Mouse (Mus musculus) ES-E14 (cell line): ENCODE data around the gene Strn4. TPM values are rescaled to one million over a fixed set of nuclear protein-coding genes. Genes with fewer than 3 reads are reported as not detected.

ENCODE experiments used
- DNase-seq: peaks from one replicate; pipeline ENCODE4 v3.0.0-alpha.2; 2013; ENCODE audit warnings: low read depth, low spot score
- H3K27ac ChIP-seq: 2 replicates; pipeline ENCODE4 v1.5.1; 2012; ENCODE audit warnings: low read depth, mild to moderate bottlenecking, low read length, moderate library complexity, mixed read lengths; ENCODE audit not compliant: poor library complexity, insufficient read depth, severe bottlenecking
- H3K36me3 ChIP-seq: 2 replicates; pipeline ENCODE4 v1.6.1; 2012; ENCODE audit warnings: mild to moderate bottlenecking, low read length, moderate library complexity, mixed read lengths; ENCODE audit not compliant: control insufficient read depth, poor library complexity, insufficient read depth, severe bottlenecking
- H3K4me1 ChIP-seq, 2 experiments: fragments of 150-350 bp in 1 of 2; sonication (generic) in 1 of 2; 2 replicates each; pipeline ENCODE4 v1.6.1; 2012; ENCODE audit warnings: low read length in 2 of 2, mild to moderate bottlenecking in 1 of 2, mixed read lengths in 1 of 2; ENCODE audit not compliant: control insufficient read depth in 2 of 2, insufficient read depth in 2 of 2, poor library complexity in 1 of 2
- H3K4me3 ChIP-seq, 2 experiments: fragments of 150-350 bp in 1 of 2; sonication (generic) in 1 of 2; 2 replicates each; pipeline ENCODE4 v1.5.1; 2012; ENCODE audit warnings: low read length in 2 of 2, low read depth in 1 of 2, mild to moderate bottlenecking in 1 of 2, mixed read lengths in 1 of 2; ENCODE audit not compliant: insufficient read depth in 1 of 2, poor library complexity in 1 of 2, severe bottlenecking in 1 of 2
- H3K9ac ChIP-seq: 2 replicates; pipeline ENCODE4 v1.6.1; 2012; ENCODE audit warnings: low read depth, mild to moderate bottlenecking, low read length, mixed read lengths; ENCODE audit not compliant: poor library complexity, insufficient read depth, severe bottlenecking
- H3K9me3 ChIP-seq: fragments of 150-350 bp; sonication (generic); 2 replicates; pipeline ENCODE4 v1.6.1; 2012; ENCODE audit warnings: low read depth, mild to moderate bottlenecking, low read length; ENCODE audit not compliant: control insufficient read depth, insufficient read depth
- CHD2 ChIP-seq: IDR thresholded peaks from 2 replicates; pipeline ENCODE4 v1.6.1; 2014; ENCODE audit warnings: mild to moderate bottlenecking, low read depth, low read length, inconsistent platforms
- HCFC1 ChIP-seq: IDR thresholded peaks from 2 replicates; pipeline ENCODE4 v1.6.1; 2012; ENCODE audit warnings: low read length, inconsistent platforms, borderline replicate concordance; ENCODE audit not compliant: insufficient read depth
- MAFK ChIP-seq: IDR thresholded peaks from 2 replicates; pipeline ENCODE4 v1.6.1; 2014; ENCODE audit warnings: mild to moderate bottlenecking, low read depth, low read length, inconsistent platforms; ENCODE audit not compliant: insufficient read depth
- ZC3H11A ChIP-seq: IDR thresholded peaks from 2 replicates; pipeline ENCODE4 v1.6.1; 2012; ENCODE audit warnings: low read depth, mild to moderate bottlenecking, inconsistent platforms, low read length, borderline replicate concordance
- ZNF384 ChIP-seq: IDR thresholded peaks from 2 replicates; pipeline ENCODE4 v1.6.1; 2012; ENCODE audit warnings: low read depth, low read length, inconsistent platforms
- in situ Hi-C, 2 experiments: fragments of 600-800 bp; cut with MboI; formaldehyde crosslinking; loops; one replicate each; pipeline ENCODE4 v1.15.1; 2025; ENCODE audit warnings: low sequenced_read_pairs in 2 of 2, inconsistent platforms in 1 of 2; ENCODE audit not compliant: unreplicated experiment in 2 of 2
- total RNA-seq: library from RNA; depleted of rRNA; stranded (reverse); fragments of 300-350 nt; gene quantifications from 2 replicates; pipeline ENCODE4 v1.2.3, GENCODE M21; 2012

Strn4 gene
- total RNA-seq, 1 experiment: 76.0 TPM

- in situ Hi-C loops: no loop called here
- H3K4me3 ChIP-seq: peak overlapping the region in 1 of 2 experiments; percentile 35; a peak in 1 of 4 replicates
- H3K27ac ChIP-seq: peak overlapping the region; percentile 92
- H3K9ac ChIP-seq: peak overlapping the region; percentile 43; the same call in 1 of the 2 replicates
- DNase-seq: no peak
- H3K9me3 ChIP-seq: no peaks in the 10 kb centered on the region
- TF ChIP-seq ZC3H11A (no peak), CHD2 (no peak), MAFK (no peak), ZNF384 (no peak), HCFC1 (no peak)
- H3K36me3 ChIP-seq: no peaks in the 10 kb centered on the region
- H3K4me1 ChIP-seq: peaks cover 7 to 13% of the 10 kb centered on the region in 2 experiments; a peak in 3 of 4 replicates
Observed at GRCm38 (mm10) chr7:16879796-16880547, 64.3 kb downstream of the Strn4 start.

DNA sequence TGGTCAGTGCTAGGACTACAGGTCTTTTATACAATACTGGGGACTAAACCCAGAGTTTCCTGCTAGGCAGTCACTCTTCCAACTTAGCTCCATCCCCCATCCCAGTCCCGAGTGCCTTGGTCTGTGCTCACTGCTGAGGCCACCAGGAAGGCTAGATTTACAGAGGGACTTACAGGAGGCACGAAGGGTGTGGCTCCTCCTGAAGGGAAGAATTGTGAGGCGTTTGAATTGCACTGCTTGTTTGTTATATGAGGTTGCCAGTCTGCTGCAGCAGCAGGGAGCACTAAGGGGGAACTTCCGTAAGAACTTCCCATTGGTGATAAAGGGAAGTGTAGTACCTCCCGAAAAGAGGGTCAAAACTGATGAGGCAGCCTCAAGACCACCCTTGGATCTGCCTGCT, 64.9 kb downstream of the Strn4 start:
- no peak for TF ChIP-seq ZNF384
- TF ChIP-seq HCFC1: no peak
- TF ChIP-seq CHD2: no peak
- TF ChIP-seq MAFK: no peak
- in situ Hi-C loops: no loop called here
- no peak for DNase-seq
- Histone ChIP-seq H3K4me3 (peak overlapping the region in 1 of 2 experiments; percentile 35; a peak in 2 of 4 replicates), H3K4me1 (peaks cover 7 to 10% of the 10 kb centered on the region in 2 experiments; a peak in 3 of 4 replicates), H3K9me3 (no peaks in the 10 kb centered on the region), H3K27ac (peak overlapping the region; percentile 92), H3K36me3 (no peaks in the 10 kb centered on the region), H3K9ac (peak overlapping the region; percentile 43)

GRCm38 (mm10) chr7:16883162-16883561, 67.5 kb downstream of the Strn4 start:
- Histone ChIP-seq H3K36me3 (peaks cover 6% of the 10 kb centered on the region; the same call in 1 of the 2 replicates), H3K27ac (no peak overlapping the region)

DNA sequence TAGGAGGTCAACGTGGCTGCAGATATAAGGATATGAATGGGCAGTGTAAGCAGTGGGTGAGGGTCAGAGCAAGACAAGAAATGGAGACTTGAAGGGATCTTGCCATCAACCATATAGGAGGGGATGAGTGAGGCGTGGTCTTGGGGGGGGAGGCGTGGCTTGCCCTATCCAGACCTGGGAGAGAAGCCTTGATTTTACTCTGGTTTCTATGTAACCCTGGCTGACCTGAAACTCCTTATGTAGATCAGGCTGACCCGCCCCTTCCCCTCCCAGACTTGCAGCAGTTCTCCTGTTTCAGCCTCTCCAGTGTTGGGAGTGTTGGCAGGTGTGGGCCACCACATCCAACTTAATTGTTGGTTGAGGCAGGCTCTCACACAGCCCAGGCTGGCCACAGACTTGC, 68.6 kb downstream of the Strn4 start:
- Histone ChIP-seq H3K9ac (no peak overlapping the region; the same call in 1 of the 2 replicates), H3K4me3 (no peak overlapping the region), H3K27ac (no peak overlapping the region), H3K36me3 (peaks cover 6% of the 10 kb centered on the region; the same call in 1 of the 2 replicates), H3K9me3 (no peaks in the 10 kb centered on the region), H3K4me1 (peaks cover 3 to 23% of the 10 kb centered on the region in 2 experiments; a peak in 3 of 4 replicates)
- no peak for DNase-seq
- TF ChIP-seq MAFK (no peak), ZC3H11A (no peak), HCFC1 (no peak), ZNF384 (no peak), CHD2 (no peak)
- in situ Hi-C loops: no loop called here

More at GRCm38 (mm10) chr7:16883162-16883561, 67.5 kb downstream of the Strn4 start:
- Histone ChIP-seq H3K9me3 (no peaks in the 10 kb centered on the region), H3K4me1 (peaks cover 3 to 19% of the 10 kb centered on the region in 2 experiments; a peak in 2 of 4 replicates), H3K4me3 (no peak overlapping the region), H3K9ac (no peak overlapping the region)
- DNase-seq: no peak
- TF ChIP-seq ZC3H11A: no peak
- TF ChIP-seq HCFC1: no peak
- TF ChIP-seq MAFK: no peak
- no peak for TF ChIP-seq ZNF384
- no peak for TF ChIP-seq CHD2
- in situ Hi-C loops: no loop called here
